Mouse (Mus musculus) spleen, adult 2 months (tissue): ENCODE data around the gene Tex46.

Experiments used
- CTCF ChIP-seq: fragments of 200-500 bp; IDR thresholded peaks from 2 replicates; pipeline ENCODE4 v1.5.1; 2011; ENCODE audit warnings: mild to moderate bottlenecking, inconsistent platforms; ENCODE audit not compliant: insufficient read depth, insufficient read length, insufficient replicate concordance; ENCODE audit errors: extremely low read depth
- POLR2A ChIP-seq: fragments of 200-500 bp; IDR thresholded peaks from 2 replicates; pipeline ENCODE4 v1.6.1; 2011; ENCODE audit warnings: low read depth, low read length, inconsistent platforms

DNA sequence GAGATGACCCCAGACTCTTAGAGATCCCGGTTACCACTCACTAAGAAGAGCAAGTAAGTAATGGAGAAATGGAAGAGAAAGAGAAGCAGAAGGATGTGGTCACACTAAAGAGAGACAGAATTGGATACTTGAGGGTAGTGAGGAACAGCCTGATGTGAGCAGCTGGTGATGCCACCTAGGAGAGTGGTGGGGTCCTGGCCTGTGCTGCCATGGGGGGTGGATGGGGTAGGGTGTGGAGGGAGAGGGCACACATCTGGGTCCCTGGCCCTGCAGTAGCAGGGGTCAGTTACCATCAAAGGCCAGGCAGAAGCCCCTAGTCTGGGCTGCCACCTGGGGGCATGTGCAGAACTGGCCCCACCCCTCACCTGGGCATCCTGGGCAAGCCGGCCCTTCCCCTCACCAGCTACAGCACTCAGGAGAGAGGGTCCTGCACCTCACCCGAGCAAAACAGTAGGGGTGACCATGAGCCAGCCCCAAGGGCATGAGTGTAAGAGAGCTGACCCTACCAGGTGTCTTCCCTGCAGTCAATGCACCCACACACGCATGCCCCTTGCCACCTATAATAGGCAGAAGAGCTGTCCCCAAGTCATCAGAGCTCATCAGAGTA, 22.9 kb upstream of the Tex46 start:
- TF ChIP-seq POLR2A = no peak
- TF ChIP-seq CTCF = no peak
